9 mouse cellular contexts compared by ENCODE assay signal in genomic region chr8:83664931-83665625, GRCm38 (mm10). TPM values are rescaled to one million over a fixed set of nuclear protein-coding genes. Genes with fewer than 3 reads are reported as not detected.
DNase-seq lines count a peak whose midpoint lies in the region; ATAC-seq lines count a peak whose summit lies in the region.
"Had no signal": no experiment of that assay in that cellular context is flagged by ENCODE, and none has a peak within 500 bp of the region (broad histone marks: within the 10 kb centered on the region; RNA-seq: fewer than 3 reads in every experiment).

No protein-coding gene starts in this region.

- H3K27me3 ChIP-seq in hindbrain, embryonic 12.5 days, result peaks cover 14% of the 10 kb centered on the region
- no peaks in the 10 kb centered on the region; the same call in 1 of the 2 replicates for H3K27me3 ChIP-seq in hindbrain, embryonic 14.5 days (ENCODE audit: control insufficient read depth, insufficient read depth, low read length)
- peaks cover 30% of the 10 kb centered on the region for H3K27me3 ChIP-seq in embryonic facial prominence, embryonic 10.5 days (replicated peaks; ENCODE audit: low read depth, poor library complexity, severe bottlenecking)
- H3K27me3 ChIP-seq in embryonic facial prominence, embryonic 14.5 days (replicated peaks; ENCODE audit: control insufficient read depth, insufficient read depth, low read length), result no peaks in the 10 kb centered on the region
- H3K27me3 ChIP-seq in limb, embryonic 13.5 days, result peaks cover 9% of the 10 kb centered on the region; the same call in 1 of the 2 replicates
- H3K27me3 ChIP-seq: megakaryocyte, embryonic 14.5 days had no signal

- peak overlapping the region; percentile 48; the same call in 1 of the 2 replicates for H3K27ac ChIP-seq in hindbrain, embryonic 12.5 days
- H3K27ac ChIP-seq in hindbrain, embryonic 14.5 days, result no peak overlapping the region
- peak overlapping the region; percentile 70; the same call in 1 of the 2 replicates for H3K27ac ChIP-seq in embryonic facial prominence, embryonic 10.5 days (replicated peaks)
- H3K27ac ChIP-seq in embryonic facial prominence, embryonic 14.5 days (replicated peaks; ENCODE audit: low read depth, low read length), result peak overlapping the region; percentile 77
- peak overlapping the region; percentile 33; the same call in 1 of the 2 replicates for H3K27ac ChIP-seq in limb, embryonic 13.5 days
- H3K27ac ChIP-seq: left cerebral cortex, adult 2 months had no signal

- no peak for ATAC-seq in hindbrain, embryonic 12.5 days (ENCODE audit: low FRiP score)
- ATAC-seq in hindbrain, embryonic 14.5 days (ENCODE audit: low FRiP score), result no peak
- no peak; the same call in 1 of the 2 replicates for ATAC-seq in embryonic facial prominence, embryonic 14.5 days (ENCODE audit: low read depth)
- ATAC-seq in limb, embryonic 13.5 days (ENCODE audit: low FRiP score, low read depth), result no peak

- no peaks in the 10 kb centered on the region for H3K9me3 ChIP-seq in hindbrain, embryonic 12.5 days (replicated peaks)
- H3K9me3 ChIP-seq in hindbrain, embryonic 14.5 days (ENCODE audit: control insufficient read depth, low read length), result no peaks in the 10 kb centered on the region
- H3K9me3 ChIP-seq in embryonic facial prominence, embryonic 10.5 days, result no peaks in the 10 kb centered on the region
- no peaks in the 10 kb centered on the region for H3K9me3 ChIP-seq in embryonic facial prominence, embryonic 14.5 days (ENCODE audit: control insufficient read depth, low read length)
- no peaks in the 10 kb centered on the region for H3K9me3 ChIP-seq in limb, embryonic 13.5 days

- 46% methylated on average over 2 of the region's 2 CpGs for WGBS in hindbrain, embryonic 12.5 days
- WGBS in hindbrain, embryonic 14.5 days, result 60% methylated on average over 2 of the region's 2 CpGs
- 32% methylated on average over 2 of the region's 2 CpGs for WGBS in embryonic facial prominence, embryonic 10.5 days
- 21% methylated on average over 2 of the region's 2 CpGs for WGBS in embryonic facial prominence, embryonic 14.5 days
- 38% methylated on average over 2 of the region's 2 CpGs for WGBS in limb, embryonic 13.5 days

- H3K36me3 ChIP-seq in hindbrain, embryonic 12.5 days, result peaks cover 21% of the 10 kb centered on the region
- H3K36me3 ChIP-seq in hindbrain, embryonic 14.5 days (replicated peaks; ENCODE audit: control insufficient read depth, insufficient read depth), result peaks cover 19% of the 10 kb centered on the region
- peaks cover 31% of the 10 kb centered on the region for H3K36me3 ChIP-seq in embryonic facial prominence, embryonic 10.5 days (replicated peaks)
- peaks cover 18% of the 10 kb centered on the region for H3K36me3 ChIP-seq in embryonic facial prominence, embryonic 14.5 days (ENCODE audit: control insufficient read depth, insufficient read depth, low read length)
- peaks cover 24% of the 10 kb centered on the region for H3K36me3 ChIP-seq in limb, embryonic 13.5 days

- H3K4me1 ChIP-seq in hindbrain, embryonic 12.5 days, result peaks cover 58% of the 10 kb centered on the region
- H3K4me1 ChIP-seq in hindbrain, embryonic 14.5 days (replicated peaks; ENCODE audit: control insufficient read depth, insufficient read depth, low read length), result peaks cover 32% of the 10 kb centered on the region
- peaks cover 82% of the 10 kb centered on the region for H3K4me1 ChIP-seq in embryonic facial prominence, embryonic 10.5 days
- peaks cover 60% of the 10 kb centered on the region for H3K4me1 ChIP-seq in embryonic facial prominence, embryonic 14.5 days (ENCODE audit: control insufficient read depth, insufficient read depth, low read length)
- H3K4me1 ChIP-seq in limb, embryonic 13.5 days, result peaks cover 70% of the 10 kb centered on the region

- no peak overlapping the region for H3K4me3 ChIP-seq in hindbrain, embryonic 12.5 days
- no peak overlapping the region for H3K4me3 ChIP-seq in hindbrain, embryonic 14.5 days (replicated peaks; ENCODE audit: low read length)
- no peak overlapping the region for H3K4me3 ChIP-seq in embryonic facial prominence, embryonic 10.5 days
- H3K4me3 ChIP-seq in embryonic facial prominence, embryonic 14.5 days (ENCODE audit: low read depth, low read length), result no peak overlapping the region
- H3K4me3 ChIP-seq in limb, embryonic 13.5 days, result no peak overlapping the region
- H3K4me3 ChIP-seq: left cerebral cortex, adult 2 months; megakaryocyte, embryonic 14.5 days had no signal

- H3K4me2 ChIP-seq in hindbrain, embryonic 12.5 days (replicated peaks), result no peak overlapping the region
- no peak overlapping the region for H3K4me2 ChIP-seq in hindbrain, embryonic 14.5 days (replicated peaks)
- no peak overlapping the region for H3K4me2 ChIP-seq in embryonic facial prominence, embryonic 14.5 days (ENCODE audit: low read depth, low read length)
- H3K4me2 ChIP-seq in limb, embryonic 13.5 days (replicated peaks), result no peak overlapping the region

- no peak for DNase-seq in hindbrain, embryonic 14.5 days (ENCODE audit: low spot score)
- DNase-seq in embryonic facial prominence, embryonic 10.5 days (ENCODE audit: low spot score), result peak; percentile 55
- peak; percentile 82 for DNase-seq in embryonic facial prominence, embryonic 14.5 days (ENCODE audit: low spot score)
- no peak for DNase-seq in c-Kit-positive CD71-positive TER-119-positive erythroid progenitor cells, embryonic 14.5 days (ENCODE audit: low spot score)
- DNase-seq in spleen, adult 18-20 months, result no peak

- H3K9ac ChIP-seq in hindbrain, embryonic 12.5 days, result peak overlapping the region; percentile 27; the same call in 1 of the 2 replicates
- H3K9ac ChIP-seq in hindbrain, embryonic 14.5 days, result no peak overlapping the region
- 0 out of 2 replicates have a peak overlapping the region, but pooled peaks have one; percentile 14 for H3K9ac ChIP-seq in embryonic facial prominence, embryonic 14.5 days (ENCODE audit: low read depth, low read length)
- H3K9ac ChIP-seq in limb, embryonic 13.5 days, result peak overlapping the region; percentile 19; the same call in 1 of the 2 replicates

RNA-seq across cellular contexts. Expression of gene Ptger1, which starts 1.4 kb away (rescaled TPM):
- 0.70 and 0.93 TPM in 2 replicates for polyA plus RNA-seq in hindbrain, embryonic 12.5 days (2016; fragmentation: Nextera tagmentation; extraction: Ambion mirVana)
- polyA plus RNA-seq in hindbrain, embryonic 14.5 days (2014; fragmentation: Nextera tagmentation; extraction: Ambion mirVana), result 1.8 and 1.9 TPM in 2 replicates
- polyA plus RNA-seq in embryonic facial prominence, embryonic 10.5 days (2016; fragmentation: Nextera tagmentation; extraction: Ambion mirVana), result 0.36 and 0.41 TPM in 2 replicates
- 1.0 and 1.2 TPM in 2 replicates for polyA plus RNA-seq in embryonic facial prominence, embryonic 14.5 days (2014; fragmentation: Nextera tagmentation; extraction: Ambion mirVana)
- 0.89 and 1.2 TPM in 2 replicates for polyA plus RNA-seq in limb, embryonic 13.5 days (2015; fragmentation: Nextera tagmentation; extraction: Ambion mirVana)

RNA-seq across cellular contexts. Expression of gene Gipc1, which starts 12.6 kb away (rescaled TPM):
- 188 and 193 TPM in 2 replicates for polyA plus RNA-seq in hindbrain, embryonic 12.5 days (2016; fragmentation: Nextera tagmentation; extraction: Ambion mirVana)
- polyA plus RNA-seq in hindbrain, embryonic 14.5 days (2014; fragmentation: Nextera tagmentation; extraction: Ambion mirVana), result 102 and 119 TPM in 2 replicates
- polyA plus RNA-seq in embryonic facial prominence, embryonic 10.5 days (2016; fragmentation: Nextera tagmentation; extraction: Ambion mirVana), result 208 and 209 TPM in 2 replicates
- polyA plus RNA-seq in embryonic facial prominence, embryonic 14.5 days (2014; fragmentation: Nextera tagmentation; extraction: Ambion mirVana), result 107 and 131 TPM in 2 replicates
- 163 and 167 TPM in 2 replicates for polyA plus RNA-seq in limb, embryonic 13.5 days (2015; fragmentation: Nextera tagmentation; extraction: Ambion mirVana)

RNA-seq across cellular contexts. Expression of gene Pkn1, which starts 33.9 kb away (rescaled TPM):
- polyA plus RNA-seq in hindbrain, embryonic 12.5 days (2016; fragmentation: Nextera tagmentation; extraction: Ambion mirVana), result 34.6 and 38.3 TPM in 2 replicates
- 30.2 and 30.4 TPM in 2 replicates for polyA plus RNA-seq in hindbrain, embryonic 14.5 days (2014; fragmentation: Nextera tagmentation; extraction: Ambion mirVana)
- polyA plus RNA-seq in embryonic facial prominence, embryonic 10.5 days (2016; fragmentation: Nextera tagmentation; extraction: Ambion mirVana), result 30.3 and 30.9 TPM in 2 replicates
- 26.1 and 30.4 TPM in 2 replicates for polyA plus RNA-seq in embryonic facial prominence, embryonic 14.5 days (2014; fragmentation: Nextera tagmentation; extraction: Ambion mirVana)
- 28.7 and 29.8 TPM in 2 replicates for polyA plus RNA-seq in limb, embryonic 13.5 days (2015; fragmentation: Nextera tagmentation; extraction: Ambion mirVana)

RNA-seq across cellular contexts. Expression of gene Ddx39, which starts 49.9 kb away (rescaled TPM):
- polyA plus RNA-seq in hindbrain, embryonic 12.5 days (2016; fragmentation: Nextera tagmentation; extraction: Ambion mirVana), result 119 and 135 TPM in 2 replicates
- polyA plus RNA-seq in hindbrain, embryonic 14.5 days (2014; fragmentation: Nextera tagmentation; extraction: Ambion mirVana), result 85.6 and 87.4 TPM in 2 replicates
- 286 and 311 TPM in 2 replicates for polyA plus RNA-seq in embryonic facial prominence, embryonic 10.5 days (2016; fragmentation: Nextera tagmentation; extraction: Ambion mirVana)
- polyA plus RNA-seq in embryonic facial prominence, embryonic 14.5 days (2014; fragmentation: Nextera tagmentation; extraction: Ambion mirVana), result 106 and 131 TPM in 2 replicates
- polyA plus RNA-seq in limb, embryonic 13.5 days (2015; fragmentation: Nextera tagmentation; extraction: Ambion mirVana), result 138 and 143 TPM in 2 replicates

RNA-seq across cellular contexts. Expression of gene Dnajb1, which starts 57.1 kb away (rescaled TPM):
- polyA plus RNA-seq in hindbrain, embryonic 12.5 days (2016; fragmentation: Nextera tagmentation; extraction: Ambion mirVana), result 57.1 and 62.8 TPM in 2 replicates
- 45.8 and 47.8 TPM in 2 replicates for polyA plus RNA-seq in hindbrain, embryonic 14.5 days (2014; fragmentation: Nextera tagmentation; extraction: Ambion mirVana)
- 78.3 and 84.7 TPM in 2 replicates for polyA plus RNA-seq in embryonic facial prominence, embryonic 10.5 days (2016; fragmentation: Nextera tagmentation; extraction: Ambion mirVana)
- polyA plus RNA-seq in embryonic facial prominence, embryonic 14.5 days (2014; fragmentation: Nextera tagmentation; extraction: Ambion mirVana), result 47.2 and 47.5 TPM in 2 replicates
- 67.0 and 72.5 TPM in 2 replicates for polyA plus RNA-seq in limb, embryonic 13.5 days (2015; fragmentation: Nextera tagmentation; extraction: Ambion mirVana)

Comparison
In these comparisons a context has a peak if more than half of its experiments do, and no peak if none do; other contexts are left out.
1. DNase-seq: peak in embryonic facial prominence, embryonic 10.5 days (single experiment) and embryonic facial prominence, embryonic 14.5 days (single experiment); none in hindbrain, embryonic 14.5 days (single experiment), c-Kit-positive CD71-positive TER-119-positive erythroid progenitor cells, embryonic 14.5 days (single experiment) and spleen, adult 18-20 months (0 of 2).